Mouse (Mus musculus) CH12.LX (cell line): Measurements from ENCODE around the gene Cwc27.

Experiments
- CTCF ChIP-seq, 2 experiments: IDR thresholded peaks in 1 of 2; conservative IDR thresholded peaks in 1 of 2; 2 replicates each; pipeline ENCODE4 v1.5.1; 2011 to 2012; ENCODE audit warnings: low read depth in 2 of 2, low read length in 2 of 2, improper control_type of control experiment in 1 of 2, inconsistent platforms in 1 of 2, mild to moderate bottlenecking in 1 of 2, moderate library complexity in 1 of 2
- ELF1 ChIP-seq: IDR thresholded peaks from 2 replicates; pipeline ENCODE4 v1.6.1; 2014; ENCODE audit warnings: low read depth, mild to moderate bottlenecking, inconsistent platforms, low read length, improper control_type of control experiment
- MAX ChIP-seq: IDR thresholded peaks from 2 replicates; pipeline ENCODE4 v1.6.1; 2011; ENCODE audit warnings: low read length, improper control_type of control experiment
- TBP ChIP-seq: conservative IDR thresholded peaks from 2 replicates; pipeline ENCODE4 v1.6.1; 2011; ENCODE audit warnings: low read depth, low read length, improper control_type of control experiment
- TCF12 ChIP-seq: IDR thresholded peaks from 2 replicates; pipeline ENCODE4 v1.6.1; 2014; ENCODE audit warnings: low read depth, mild to moderate bottlenecking, inconsistent platforms, low read length, improper control_type of control experiment
- USF2 ChIP-seq: conservative IDR thresholded peaks from 2 replicates; pipeline ENCODE4 v1.6.1; 2011; ENCODE audit warnings: low read depth, low read length, improper control_type of control experiment
- ZC3H11A ChIP-seq: IDR thresholded peaks from 2 replicates; pipeline ENCODE4 v1.6.1; 2012; ENCODE audit warnings: low read depth, mild to moderate bottlenecking, inconsistent platforms, low read length, improper control_type of control experiment
- ZNF384 ChIP-seq: IDR thresholded peaks from 2 replicates; pipeline ENCODE4 v1.6.1; 2012; ENCODE audit warnings: low read depth, low read length, improper control_type of control experiment, inconsistent platforms

DNA sequence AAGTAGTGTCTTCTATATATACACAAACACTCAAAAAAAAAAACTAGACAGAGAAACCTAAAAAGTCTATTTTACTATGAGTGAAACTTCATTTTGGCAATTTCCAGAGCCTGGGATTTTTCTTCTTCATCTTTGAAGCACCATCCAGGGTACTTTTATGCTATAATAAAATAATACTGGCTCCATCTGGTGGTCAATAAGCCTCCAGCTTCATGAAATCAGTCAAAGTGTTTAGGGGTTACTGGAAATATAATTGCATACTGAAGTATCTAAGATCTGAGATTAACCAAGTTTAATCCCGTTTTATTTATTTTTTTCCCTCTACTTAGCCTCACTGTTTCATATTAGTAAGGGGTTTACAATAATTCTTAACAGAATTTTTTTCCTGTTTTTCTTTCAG, 135.7 kb downstream of the Cwc27 start:
- TF ChIP-seq ZNF384 (no peak), MAX (no peak), USF2 (no peak), TCF12 (no peak), CTCF (conservative IDR thresholded peaks at IDR 0.05 in 1 of 2, IDR thresholded peaks at IDR 0.05 in 1 of 2; ENCODE audit: low read depth in 2 of 2, low read length in 2 of 2) (no peak; a peak in 1 of 4 replicates), ZC3H11A (no peak), ELF1 (no peak), TBP (no peak)
